Mouse (Mus musculus) liver, postnatal 0 days (tissue): ENCODE measurements around the gene Ahsa1. TPM values are rescaled to one million over a fixed set of nuclear protein-coding genes. Genes with fewer than 3 reads are reported as not detected.
A peak's percentile ranks its signal among the peaks of the same experiment; 100 is the strongest.

Source experiments
- ATAC-seq: fragments of 200-750 bp; cut with Nextera tagmentation; 2 replicates; pipeline ENCODE4 v1.8.0; 2017; ENCODE audit warnings: mild to moderate bottlenecking, moderate library complexity
- DNase-seq: peaks from one replicate; pipeline ENCODE4 v3.0.0-alpha.2; 2016
- H3K27ac ChIP-seq: fragments of 300-500 bp; sonication (generic); 2 replicates; pipeline ENCODE4 v1.5.1; 2014; ENCODE audit warnings: antibody characterized with exemption, moderate library complexity, mild to moderate bottlenecking, low read depth
- H3K27me3 ChIP-seq: fragments of 300-500 bp; sonication (generic); 2 replicates; pipeline ENCODE4 v1.6.1; 2014; ENCODE audit warnings: low read length, control low read depth, mixed read lengths; ENCODE audit not compliant: insufficient read depth
- H3K36me3 ChIP-seq: fragments of 300-500 bp; sonication (generic); replicated peaks from 2 replicates; pipeline ENCODE4 v1.6.1; 2014; ENCODE audit warnings: mild to moderate bottlenecking, control low read depth, low read length, moderate library complexity, mixed read lengths; ENCODE audit not compliant: insufficient read depth
- H3K4me1 ChIP-seq: fragments of 300-500 bp; sonication (generic); 2 replicates; pipeline ENCODE4 v1.6.1; 2014; ENCODE audit warnings: antibody characterized with exemption, mild to moderate bottlenecking, control low read depth; ENCODE audit not compliant: insufficient read depth
- H3K4me2 ChIP-seq: fragments of 300-500 bp; sonication (generic); 2 replicates; pipeline ENCODE4 v1.6.1; 2014; ENCODE audit warnings: low read depth, mild to moderate bottlenecking, low read length, moderate library complexity, mixed read lengths
- H3K4me3 ChIP-seq: fragments of 300-500 bp; sonication (generic); 2 replicates; pipeline ENCODE4 v1.5.1; 2014; ENCODE audit warnings: low read depth, low read length
- H3K9ac ChIP-seq: fragments of 300-500 bp; sonication (generic); replicated peaks from 2 replicates; pipeline ENCODE4 v1.6.1; 2014; ENCODE audit warnings: mild to moderate bottlenecking, moderate library complexity
- H3K9me3 ChIP-seq: fragments of 300-500 bp; sonication (generic); 2 replicates; pipeline ENCODE4 v1.6.1; 2016; ENCODE audit warnings: mild to moderate bottlenecking, control low read depth, low read length, mixed read lengths
- CTCF ChIP-seq: sonication (generic); IDR thresholded peaks from 2 replicates; pipeline ENCODE4 v1.5.1; 2016; ENCODE audit warnings: antibody characterized with exemption, low read depth
- EP300 ChIP-seq: IDR thresholded peaks from 2 replicates; pipeline ENCODE4 v1.6.1; 2016; ENCODE audit warnings: antibody characterized with exemption, low read depth, mild to moderate bottlenecking
- WGBS: fragments of 180-500 bp; shearing (Covaris S2); extraction: QIAGEN DNeasy Blood & Tissue Kit; methylation state at CpG from one replicate; pipeline ENCODE4 v1.1.7; 2014; ENCODE audit not compliant: insufficient replicate concordance; 5-methylcytosine and 5-hydroxymethylcytosine counted together
- polyA plus RNA-seq: library from polyadenylated mRNA; unstranded; fragments of >200 nt; fragmentation: Nextera tagmentation; extraction: Ambion mirVana; gene quantifications from 2 replicates; pipeline ENCODE4 v1.2.1, GENCODE M21; 2015

Ahsa1 gene
- polyA plus RNA-seq, result 89.4 and 91.5 TPM in 2 replicates

- Histone ChIP-seq H3K36me3 (peaks cover 24% of the 10 kb centered on the region), H3K9ac (peak within 1 kb of the TSS; percentile 90), H3K4me1 (no peaks in the 10 kb centered on the region), H3K9me3 (no peaks in the 10 kb centered on the region), H3K27ac (peak within 1 kb of the TSS; percentile 92), H3K4me2 (peak within 1 kb of the TSS; percentile 85), H3K4me3 (peak within 1 kb of the TSS; percentile 82), H3K27me3 (no peaks in the 10 kb centered on the region)
- TF ChIP-seq EP300, result peak; percentile 72; the same call in 1 of the 2 replicates
- TF ChIP-seq CTCF, result peak; percentile 60
- ATAC-seq (peak; percentile 97), DNase-seq (peak; percentile 89)
- under 1% methylated on average over 31 of the region's 31 CpGs for WGBS
These were observed at the start of gene Ahsa1, which contains the start of gene Vipas39 for GRCm38 (mm10) chr12:87266108-87266826. Gene Ahsa1, plus strand, starts transcription at chr12:87266479. Gene Vipas39, minus strand, starts transcription at chr12:87266256.

GRCm38 (mm10) chr12:87217596-87217995, 48.7 kb upstream of the Ahsa1 start:
- Histone ChIP-seq H3K4me3 (no peak overlapping the region), H3K4me2 (no peak overlapping the region), H3K9me3 (no peaks in the 10 kb centered on the region), H3K36me3 (no peaks in the 10 kb centered on the region), H3K9ac (no peak overlapping the region), H3K27ac (no peak overlapping the region), H3K27me3 (no peaks in the 10 kb centered on the region), H3K4me1 (no peaks in the 10 kb centered on the region)
- ATAC-seq, result no peak
- TF ChIP-seq CTCF (no peak), EP300 (no peak)
- DNase-seq, result no peak

- 68% methylated on average over 7 of the region's 7 CpGs for WGBS
- H3K27me3 ChIP-seq, result no peaks in the 10 kb centered on the region
- H3K27ac ChIP-seq, result no peak overlapping the region
- H3K36me3 ChIP-seq, result no peaks in the 10 kb centered on the region
- no peak overlapping the region for H3K4me2 ChIP-seq
- no peak overlapping the region for H3K9ac ChIP-seq
- no peak overlapping the region for H3K4me3 ChIP-seq
- DNase-seq (no peak), ATAC-seq (no peak)
- no peaks in the 10 kb centered on the region for H3K4me1 ChIP-seq
- H3K9me3 ChIP-seq, result no peaks in the 10 kb centered on the region
- TF ChIP-seq CTCF (no peak), EP300 (no peak)
These were observed 46.9 kb upstream of the Ahsa1 start for GRCm38 (mm10) chr12:87219362-87219761.

GRCm38 (mm10) chr12:87224950-87225349, 41.3 kb upstream of the Ahsa1 start:
- Histone ChIP-seq H3K4me2 (no peak overlapping the region), H3K4me3 (no peak overlapping the region), H3K4me1 (peaks cover 4% of the 10 kb centered on the region; the same call in 1 of the 2 replicates), H3K27me3 (no peaks in the 10 kb centered on the region), H3K9me3 (peaks cover 2% of the 10 kb centered on the region; the same call in 1 of the 2 replicates), H3K9ac (no peak overlapping the region), H3K36me3 (no peaks in the 10 kb centered on the region), H3K27ac (no peak overlapping the region)
- WGBS, result 59% methylated on average over 10 of the region's 10 CpGs
- ATAC-seq, result no peak
- TF ChIP-seq CTCF (no peak), EP300 (no peak)
- DNase-seq, result no peak

GRCm38 (mm10) chr12:87226801-87227200, 39.5 kb upstream of the Ahsa1 start:
- Histone ChIP-seq H3K4me3 (no peak overlapping the region), H3K36me3 (no peaks in the 10 kb centered on the region), H3K27me3 (no peaks in the 10 kb centered on the region), H3K9me3 (peaks cover 2% of the 10 kb centered on the region; the same call in 1 of the 2 replicates), H3K4me1 (peaks cover 4% of the 10 kb centered on the region; the same call in 1 of the 2 replicates), H3K9ac (no peak overlapping the region), H3K27ac (no peak overlapping the region), H3K4me2 (no peak overlapping the region)
- DNase-seq, result no peak
- no peak for ATAC-seq
- TF ChIP-seq CTCF (no peak; the same call in 1 of the 2 replicates), EP300 (no peak)
- 61% methylated on average over 7 of the region's 7 CpGs for WGBS

GRCm38 (mm10) chr12:87229633-87230032, 36.6 kb upstream of the Ahsa1 start:
- H3K4me2 ChIP-seq, result no peak overlapping the region
- WGBS, result 71% methylated on average over 2 of the region's 2 CpGs
- no peak for TF ChIP-seq CTCF
- no peak for TF ChIP-seq EP300

More at GRCm38 (mm10) chr12:87229633-87230032, 36.6 kb upstream of the Ahsa1 start:
- peaks cover 4% of the 10 kb centered on the region; the same call in 1 of the 2 replicates for H3K4me1 ChIP-seq
- H3K9ac ChIP-seq, result no peak overlapping the region
- peaks cover 2% of the 10 kb centered on the region; the same call in 1 of the 2 replicates for H3K9me3 ChIP-seq
- H3K27ac ChIP-seq, result no peak overlapping the region
- no peaks in the 10 kb centered on the region for H3K36me3 ChIP-seq
- H3K4me3 ChIP-seq, result no peak overlapping the region
- DNase-seq (no peak), ATAC-seq (no peak)
- H3K27me3 ChIP-seq, result no peaks in the 10 kb centered on the region
